Mouse (Mus musculus) liver, embryonic 16.5 days (tissue): ENCODE measurements around the gene Aqp1. TPM values are rescaled to one million over a fixed set of nuclear protein-coding genes. Genes with fewer than 3 reads are reported as not detected.

Experiments
- ATAC-seq: fragments of 200-750 bp; cut with Nextera tagmentation; 2 replicates; pipeline ENCODE4 v1.8.0; 2017; ENCODE audit warnings: low read depth, mild to moderate bottlenecking, moderate number of reproducible peaks, moderate library complexity
- H3K27ac ChIP-seq: fragments of 300-500 bp; sonication (generic); 2 replicates; pipeline ENCODE4 v1.5.1; 2014; ENCODE audit warnings: mild to moderate bottlenecking, low read length
- H3K27me3 ChIP-seq: fragments of 300-500 bp; sonication (generic); 2 replicates; pipeline ENCODE4 v1.6.1; 2014; ENCODE audit warnings: low read depth, low read length, mixed read lengths; ENCODE audit not compliant: control insufficient read depth, insufficient read depth
- H3K36me3 ChIP-seq: fragments of 300-500 bp; sonication (generic); 2 replicates; pipeline ENCODE4 v1.6.1; 2014; ENCODE audit warnings: mild to moderate bottlenecking; ENCODE audit not compliant: control insufficient read depth, insufficient read depth
- H3K4me1 ChIP-seq: fragments of 300-500 bp; sonication (generic); 2 replicates; pipeline ENCODE4 v1.6.1; 2014; ENCODE audit warnings: low read depth, low read length, mixed read lengths; ENCODE audit not compliant: control insufficient read depth
- H3K4me2 ChIP-seq: fragments of 300-500 bp; sonication (generic); 2 replicates; pipeline ENCODE4 v1.6.1; 2014; ENCODE audit warnings: low read depth, low read length, mixed read lengths
- H3K4me3 ChIP-seq: fragments of 300-500 bp; sonication (generic); 2 replicates; pipeline ENCODE4 v1.5.1; 2014; ENCODE audit warnings: low read depth, mild to moderate bottlenecking, low read length
- H3K9ac ChIP-seq: fragments of 300-500 bp; sonication (generic); 2 replicates; pipeline ENCODE4 v1.6.1; 2014; ENCODE audit warnings: low read depth, low read length
- H3K9me3 ChIP-seq: fragments of 300-500 bp; sonication (generic); replicated peaks from 2 replicates; pipeline ENCODE4 v1.6.1; 2016; ENCODE audit warnings: low read length; ENCODE audit not compliant: control insufficient read depth
- WGBS: fragments of 180-500 bp; shearing (Covaris S2); extraction: QIAGEN DNeasy Blood & Tissue Kit; methylation state at CpG from one replicate; pipeline ENCODE4 v1.1.7; 2014; ENCODE audit not compliant: insufficient replicate concordance; 5-methylcytosine and 5-hydroxymethylcytosine counted together
- polyA plus RNA-seq: library from polyadenylated mRNA; unstranded; fragments of >200 nt; fragmentation: Nextera tagmentation; extraction: Ambion mirVana; gene quantifications from 2 replicates; pipeline ENCODE4 v1.2.1, GENCODE M21; 2015

Gene Aqp1
- polyA plus RNA-seq, result 75.9 and 78.9 TPM in 2 replicates

- Histone ChIP-seq H3K9ac (peak within 1 kb of the TSS; percentile 65), H3K4me2 (peak within 1 kb of the TSS; percentile 71), H3K27ac (peak within 1 kb of the TSS; percentile 94), H3K4me1 (peaks cover 58% of the 10 kb centered on the region), H3K27me3 (no peaks in the 10 kb centered on the region), H3K4me3 (peak within 1 kb of the TSS; percentile 56), H3K36me3 (no peaks in the 10 kb centered on the region), H3K9me3 (no peaks in the 10 kb centered on the region)
- peak; percentile 40 for ATAC-seq
- 12% methylated on average over 12 of the region's 12 CpGs for WGBS
Measured at GRCm38 (mm10) chr6:55335989-55336514, at the start of gene Aqp1. Aqp1 (plus strand) TSS chr6:55336432.

- Histone ChIP-seq H3K4me2 (no peak overlapping the region), H3K27me3 (no peaks in the 10 kb centered on the region), H3K36me3 (no peaks in the 10 kb centered on the region), H3K27ac (no peak overlapping the region), H3K9me3 (no peaks in the 10 kb centered on the region), H3K9ac (no peak overlapping the region), H3K4me3 (no peak overlapping the region), H3K4me1 (no peaks in the 10 kb centered on the region; the same call in 1 of the 2 replicates)
- peak; percentile 30; the same call in 1 of the 2 replicates for ATAC-seq
- WGBS, result 64% methylated on average over 5 of the region's 5 CpGs
Measured at GRCm38 (mm10) chr6:55288007-55288602, 48.1 kb upstream of the Aqp1 start.

- WGBS, result 43% methylated on average over 19 of the region's 19 CpGs
- Histone ChIP-seq H3K4me2 (no peak overlapping the region), H3K27ac (no peak overlapping the region), H3K4me3 (no peak overlapping the region), H3K9me3 (no peaks in the 10 kb centered on the region), H3K4me1 (peaks cover 3% of the 10 kb centered on the region), H3K36me3 (no peaks in the 10 kb centered on the region), H3K27me3 (no peaks in the 10 kb centered on the region), H3K9ac (no peak overlapping the region)
- ATAC-seq, result no peak
Measured at GRCm38 (mm10) chr6:55294549-55295131, 41.6 kb upstream of the Aqp1 start.

- H3K4me2 ChIP-seq, result no peak overlapping the region
- H3K27ac ChIP-seq, result no peak overlapping the region
- no peak for ATAC-seq
- H3K9me3 ChIP-seq, result no peaks in the 10 kb centered on the region
- no peaks in the 10 kb centered on the region for H3K36me3 ChIP-seq
- peaks cover 9% of the 10 kb centered on the region for H3K4me1 ChIP-seq
- H3K4me3 ChIP-seq, result no peak overlapping the region
- WGBS, result 56% methylated on average over 1 of the region's 1 CpGs
- no peaks in the 10 kb centered on the region for H3K27me3 ChIP-seq
- H3K9ac ChIP-seq, result no peak overlapping the region
Measured at GRCm38 (mm10) chr6:55295325-55295724, 40.9 kb upstream of the Aqp1 start.

GRCm38 (mm10) chr6:55299482-55299881 lies 36.8 kb upstream of the Aqp1 start:
- WGBS, result 22% methylated on average over 8 of the region's 8 CpGs
- H3K9me3 ChIP-seq, result no peaks in the 10 kb centered on the region
- H3K4me3 ChIP-seq, result no peak overlapping the region
- H3K36me3 ChIP-seq, result no peaks in the 10 kb centered on the region
- H3K4me2 ChIP-seq, result no peak overlapping the region
- peak; percentile 60 for ATAC-seq
- H3K27me3 ChIP-seq, result no peaks in the 10 kb centered on the region
- H3K9ac ChIP-seq, result no peak overlapping the region
- no peak overlapping the region for H3K27ac ChIP-seq
- peaks cover 9% of the 10 kb centered on the region for H3K4me1 ChIP-seq

GRCm38 (mm10) chr6:55299917-55300316 lies 36.3 kb upstream of the Aqp1 start:
- Histone ChIP-seq H3K4me3 (no peak overlapping the region), H3K9ac (no peak overlapping the region), H3K4me1 (peaks cover 9% of the 10 kb centered on the region), H3K27ac (no peak overlapping the region), H3K27me3 (no peaks in the 10 kb centered on the region), H3K4me2 (no peak overlapping the region), H3K36me3 (no peaks in the 10 kb centered on the region), H3K9me3 (no peaks in the 10 kb centered on the region)
- WGBS, result 74% methylated on average over 2 of the region's 2 CpGs
- ATAC-seq, result no peak

- H3K36me3 ChIP-seq, result no peaks in the 10 kb centered on the region
- H3K27ac ChIP-seq, result no peak overlapping the region
- 40% methylated on average over 11 of the region's 11 CpGs for WGBS
- no peak overlapping the region for H3K4me3 ChIP-seq
- H3K4me1 ChIP-seq, result peaks cover 9% of the 10 kb centered on the region
- no peak overlapping the region for H3K4me2 ChIP-seq
- H3K9ac ChIP-seq, result no peak overlapping the region
- H3K27me3 ChIP-seq, result no peaks in the 10 kb centered on the region
- no peaks in the 10 kb centered on the region for H3K9me3 ChIP-seq
- ATAC-seq, result no peak
Measured at GRCm38 (mm10) chr6:55300704-55301103, 35.5 kb upstream of the Aqp1 start.

GRCm38 (mm10) chr6:55310179-55310578 lies 26.1 kb upstream of the Aqp1 start:
- Histone ChIP-seq H3K4me1 (peaks cover 18% of the 10 kb centered on the region), H3K4me2 (no peak overlapping the region), H3K27ac (no peak overlapping the region), H3K36me3 (no peaks in the 10 kb centered on the region), H3K9ac (no peak overlapping the region), H3K4me3 (no peak overlapping the region), H3K27me3 (no peaks in the 10 kb centered on the region), H3K9me3 (no peaks in the 10 kb centered on the region)
- WGBS, result 55% methylated on average over 2 of the region's 2 CpGs
- no peak for ATAC-seq

GRCm38 (mm10) chr6:55311962-55312361 lies 24.3 kb upstream of the Aqp1 start:
- H3K36me3 ChIP-seq, result no peaks in the 10 kb centered on the region
- ATAC-seq, result no peak
- WGBS, result 65% methylated on average over 5 of the region's 5 CpGs
- no peak overlapping the region for H3K4me3 ChIP-seq
- H3K4me1 ChIP-seq, result peaks cover 18% of the 10 kb centered on the region
- no peak overlapping the region for H3K4me2 ChIP-seq
- no peaks in the 10 kb centered on the region for H3K9me3 ChIP-seq
- no peak overlapping the region for H3K27ac ChIP-seq
- no peaks in the 10 kb centered on the region for H3K27me3 ChIP-seq
- no peak overlapping the region for H3K9ac ChIP-seq
